Mouse (Mus musculus) heart, postnatal 0 days (tissue): ENCODE measurements around the gene Nrtn. TPM values are rescaled to one million over a fixed set of nuclear protein-coding genes. Genes with fewer than 3 reads are reported as not detected.
A peak's percentile ranks its signal among the peaks of the same experiment; 100 is the strongest.

Experiments used
- ATAC-seq: fragments of 200-750 bp; cut with Nextera tagmentation; 2 replicates; pipeline ENCODE4 v1.8.0; 2017; ENCODE audit warnings: low read depth, moderate number of reproducible peaks, moderate library complexity; ENCODE audit not compliant: insufficient read depth
- DNase-seq: peaks from one replicate; pipeline ENCODE4 v3.0.0-alpha.2; 2016; ENCODE audit warnings: low spot score
- H3K27ac ChIP-seq: fragments of 300-500 bp; sonication (generic); 2 replicates; pipeline ENCODE4 v1.5.1; 2014; ENCODE audit warnings: low read depth, mild to moderate bottlenecking
- H3K27me3 ChIP-seq: fragments of 300-500 bp; sonication (generic); 2 replicates; pipeline ENCODE4 v1.6.1; 2014; ENCODE audit warnings: low read length, mixed read lengths; ENCODE audit not compliant: control insufficient read depth, insufficient read depth
- H3K36me3 ChIP-seq: fragments of 300-500 bp; sonication (generic); replicated peaks from 2 replicates; pipeline ENCODE4 v1.6.1; 2014; ENCODE audit warnings: low read length, mixed read lengths; ENCODE audit not compliant: control insufficient read depth, insufficient read depth
- H3K4me1 ChIP-seq: fragments of 300-500 bp; sonication (generic); 2 replicates; pipeline ENCODE4 v1.6.1; 2014; ENCODE audit warnings: antibody characterized with exemption; ENCODE audit not compliant: control insufficient read depth, insufficient read depth
- H3K4me2 ChIP-seq: fragments of 300-500 bp; sonication (generic); 2 replicates; pipeline ENCODE4 v1.6.1; 2014; ENCODE audit warnings: low read depth, mild to moderate bottlenecking, low read length, moderate library complexity
- H3K4me3 ChIP-seq: fragments of 300-500 bp; sonication (generic); 2 replicates; pipeline ENCODE4 v1.5.1; 2014; ENCODE audit warnings: low read depth, low read length
- H3K9ac ChIP-seq: fragments of 300-500 bp; sonication (generic); replicated peaks from 2 replicates; pipeline ENCODE4 v1.6.1; 2014; ENCODE audit warnings: low read depth, low read length, mixed read lengths
- H3K9me3 ChIP-seq: fragments of 300-500 bp; sonication (generic); replicated peaks from 2 replicates; pipeline ENCODE4 v1.6.1; 2016; ENCODE audit warnings: low read length; ENCODE audit not compliant: control insufficient read depth
- CTCF ChIP-seq: IDR thresholded peaks from 2 replicates; pipeline ENCODE4 v1.5.1; 2016; ENCODE audit warnings: antibody characterized with exemption, control low read depth, low read depth
- EP300 ChIP-seq: IDR thresholded peaks from 2 replicates; pipeline ENCODE4 v1.6.1; 2016; ENCODE audit warnings: antibody characterized with exemption, low read depth
- WGBS: fragments of 180-500 bp; shearing (Covaris S2); extraction: QIAGEN DNeasy Blood & Tissue Kit; methylation state at CpG from one replicate; pipeline ENCODE4 v1.1.7; 2014; 5-methylcytosine and 5-hydroxymethylcytosine counted together
- polyA plus RNA-seq: library from polyadenylated mRNA; unstranded; fragments of >200 nt; fragmentation: Nextera tagmentation; extraction: Ambion mirVana; gene quantifications from 2 replicates; pipeline ENCODE4 v1.2.1, GENCODE M21; 2015
- total RNA-seq: library from RNA; depleted of rRNA; stranded (reverse); fragments of >200 nt; gene quantifications from 2 replicates; pipeline ENCODE4 v1.2.3, GENCODE M21; 2014; ENCODE audit warnings: low replicate concordance

Gene Nrtn
- total and polyA plus RNA-seq, 2 experiments from 2014 or later = 33.9 to 83.1 TPM

DNA sequence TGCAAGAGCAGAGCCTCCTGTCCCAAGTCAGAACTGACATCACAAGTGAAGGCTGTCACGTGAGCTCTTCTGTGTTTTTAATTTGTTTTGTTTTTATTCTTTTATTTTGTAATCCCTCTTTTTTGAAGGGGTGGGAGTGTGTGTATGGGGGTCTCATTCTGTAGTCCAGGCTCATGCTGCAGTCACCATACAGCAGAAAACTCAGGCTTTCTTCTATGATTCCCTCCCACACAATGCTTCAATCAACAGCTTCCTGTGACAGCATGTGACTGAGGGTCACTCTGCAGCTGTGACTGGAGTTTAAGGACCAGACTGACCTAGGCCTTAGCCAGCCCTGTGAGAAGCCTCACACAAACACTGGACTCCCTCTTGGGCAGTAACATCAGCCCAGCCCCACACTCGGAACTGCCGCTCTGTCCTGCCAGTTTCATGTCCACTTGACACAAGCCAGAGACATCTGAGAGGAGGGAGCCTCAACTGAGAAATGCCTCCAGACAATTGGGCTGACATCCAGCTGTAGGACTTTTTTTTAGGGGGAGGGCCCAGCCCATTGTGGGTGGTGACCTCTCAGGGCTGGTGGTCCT lies 21.5 kb upstream of the Nrtn start:
- ATAC-seq (peak; percentile 82), DNase-seq (peak; percentile 67)
- TF ChIP-seq EP300 (peak; percentile 41), CTCF (no peak)

DNA sequence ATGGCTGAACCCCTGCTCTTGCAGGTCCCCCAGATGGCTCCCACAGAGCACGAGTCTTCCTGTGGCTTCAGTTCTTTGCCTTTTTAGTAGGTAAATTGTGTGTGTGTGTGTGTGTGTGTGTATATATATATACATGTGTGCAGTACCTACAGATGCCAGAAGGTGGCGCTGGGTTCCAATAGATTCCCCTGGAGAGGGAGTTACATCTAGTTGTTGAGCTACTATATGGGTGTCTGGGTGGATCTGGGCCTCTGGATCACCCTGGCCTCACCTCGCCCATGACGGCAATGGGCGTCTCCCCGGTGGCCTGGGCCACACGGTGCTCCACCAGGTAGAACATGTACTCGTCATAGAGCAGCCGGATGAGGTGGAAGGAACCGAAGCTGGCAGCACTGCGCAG lies 20.2 kb upstream of the Nrtn start:
- H3K9me3 ChIP-seq = no peaks in the 10 kb centered on the region
- 94% methylated on average over 11 of the region's 11 CpGs for WGBS
- peaks cover 7% of the 10 kb centered on the region for H3K4me1 ChIP-seq
- DNase-seq = no peak
- H3K27ac ChIP-seq = no peak overlapping the region
- H3K27me3 ChIP-seq = no peaks in the 10 kb centered on the region
- H3K4me2 ChIP-seq = no peak overlapping the region
- TF ChIP-seq CTCF (no peak), EP300 (no peak)
- no peak overlapping the region for H3K9ac ChIP-seq
- peaks cover 9% of the 10 kb centered on the region for H3K36me3 ChIP-seq
- no peak for ATAC-seq
- no peak overlapping the region for H3K4me3 ChIP-seq

More for the DNA sequence above, 21.5 kb upstream of the Nrtn start:
- Histone ChIP-seq H3K4me2 (no peak overlapping the region), H3K27me3 (no peaks in the 10 kb centered on the region), H3K9ac (no peak overlapping the region), H3K4me3 (no peak overlapping the region), H3K27ac (peak overlapping the region; percentile 73), H3K36me3 (peaks cover 9% of the 10 kb centered on the region), H3K4me1 (peaks cover 7% of the 10 kb centered on the region), H3K9me3 (no peaks in the 10 kb centered on the region)
- 32% methylated on average over 3 of the region's 3 CpGs for WGBS

- Histone ChIP-seq H3K4me3 (no peak within 1 kb of the TSS), H3K27ac (no peak within 1 kb of the TSS), H3K4me1 (peaks cover 5% of the 10 kb centered on the region; the same call in 1 of the 2 replicates), H3K9ac (no peak within 1 kb of the TSS), H3K27me3 (no peaks in the 10 kb centered on the region), H3K4me2 (no peak within 1 kb of the TSS), H3K9me3 (no peaks in the 10 kb centered on the region), H3K36me3 (peaks cover 36% of the 10 kb centered on the region)
- DNase-seq (no peak), ATAC-seq (no peak)
- TF ChIP-seq CTCF (no peak), EP300 (no peak)
- 85% methylated on average over 5 of the region's 5 CpGs for WGBS
Observed at GRCm38 (mm10) chr17:56769950-56770349, 12.6 kb upstream of the Nrtn start, which contains the start of gene Prr22. TSS of gene Prr22 (plus strand) at chr17:56770250.

GRCm38 (mm10) chr17:56768941-56769340 lies 11.6 kb upstream of the Nrtn start:
- TF ChIP-seq CTCF = no peak
- TF ChIP-seq EP300 = no peak
- DNase-seq (no peak), ATAC-seq (no peak)
- no peaks in the 10 kb centered on the region for H3K27me3 ChIP-seq
- no peaks in the 10 kb centered on the region for H3K9me3 ChIP-seq
- 88% methylated on average over 11 of the region's 11 CpGs for WGBS
- H3K9ac ChIP-seq = no peak overlapping the region
- H3K36me3 ChIP-seq = peaks cover 36% of the 10 kb centered on the region
- no peak overlapping the region for H3K27ac ChIP-seq
- H3K4me3 ChIP-seq = no peak overlapping the region
- H3K4me1 ChIP-seq = peaks cover 7% of the 10 kb centered on the region; the same call in 1 of the 2 replicates
- H3K4me2 ChIP-seq = no peak overlapping the region

DNA sequence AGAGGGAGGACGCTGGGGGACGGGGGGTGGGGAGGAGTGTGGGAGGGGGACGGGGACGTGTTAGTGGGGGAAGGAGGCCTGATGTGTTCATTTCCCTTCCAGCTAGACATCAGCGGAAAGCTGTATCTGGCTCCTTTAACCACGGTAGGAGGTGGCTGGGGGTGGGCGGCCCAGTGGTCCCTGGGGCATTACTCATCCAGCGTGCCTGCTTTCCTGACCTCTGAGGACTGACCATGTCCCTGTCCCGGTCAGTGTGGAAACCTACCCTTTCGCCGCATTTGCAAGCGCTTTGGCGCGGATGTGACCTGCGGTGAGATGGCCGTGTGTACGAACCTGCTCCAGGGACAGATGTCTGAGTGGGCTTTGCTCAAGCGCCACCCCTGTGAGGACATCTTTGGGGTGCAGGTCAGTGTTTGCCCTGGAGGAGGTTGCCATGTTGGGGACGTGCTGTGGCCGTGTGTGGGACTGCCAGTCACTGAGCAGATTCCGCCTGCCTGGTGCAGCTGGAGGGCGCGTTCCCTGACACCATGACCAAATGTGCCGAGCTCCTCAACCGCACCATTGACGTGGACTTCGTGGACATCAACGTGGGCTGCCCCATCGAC lies 10.3 kb upstream of the Nrtn start:
- Histone ChIP-seq H3K4me2 (no peak overlapping the region), H3K9me3 (no peaks in the 10 kb centered on the region), H3K27ac (no peak overlapping the region), H3K4me3 (no peak overlapping the region), H3K9ac (no peak overlapping the region), H3K4me1 (peaks cover 16% of the 10 kb centered on the region), H3K36me3 (peaks cover 36% of the 10 kb centered on the region), H3K27me3 (no peaks in the 10 kb centered on the region)
- ATAC-seq = no peak
- WGBS = 91% methylated on average over 29 of the region's 29 CpGs
- no peak for DNase-seq
- TF ChIP-seq EP300 = no peak
- no peak for TF ChIP-seq CTCF
